Mouse (Mus musculus) c-Kit-positive CD71-positive TER-119-negative erythroid progenitor cells, embryonic 14.5 days (primary cell): ENCODE data around the gene Atp5h.

Source experiments
- DNase-seq: peaks from one replicate; pipeline ENCODE4 v3.0.0-alpha.2; 2013; ENCODE audit warnings: low read depth

Atp5h gene

GRCm38 (mm10) chr11:115366039-115366705 is 53.6 kb downstream of the Atp5h start:
- no peak for DNase-seq
